ENCODE assay signal across 8 mouse cellular contexts in genomic region chr4:155694111-155694481, GRCm38 (mm10). TPM values are rescaled to one million over a fixed set of nuclear protein-coding genes. Genes with fewer than 3 reads are reported as not detected.
DNase-seq lines count a peak whose midpoint lies in the region; ATAC-seq lines count a peak whose summit lies in the region.

Gene Fndc10 (plus strand): TSS chr4:155694342.

- peaks cover 25% of the 10 kb centered on the region for H3K4me1 ChIP-seq in hindbrain, embryonic 16.5 days (ENCODE audit: control insufficient read depth, insufficient read depth, low read depth, low read length)

- peak within 1 kb of the TSS; percentile 96 for H3K27ac ChIP-seq in hindbrain, embryonic 16.5 days (ENCODE audit: low read depth, low read length)
- no peak within 1 kb of the TSS for H3K27ac ChIP-seq in macrophage

- H3K79me2 ChIP-seq in macrophage (ENCODE audit: inconsistent target) = no peaks in the 10 kb centered on the region

- DNase-seq in ZHBTc4 (ENCODE audit: low read depth, low spot score) = peak; percentile 85
- peak; percentile 92 to 95 for DNase-seq in cerebellum, postnatal 25 days
- DNase-seq in gastrocnemius, adult 18-20 months (ENCODE audit: low spot score) = peak; percentile 43
- DNase-seq in left cerebral cortex, postnatal 10 days (ENCODE audit: extremely low spot score in 1 of 2, low spot score in 2 of 2) = peak in 1 of 2 experiments; percentile 89
- peak; percentile 77 for DNase-seq in right cerebral cortex, postnatal 4 days
- no peak for DNase-seq in adipocyte (ENCODE audit: low spot score)

- H3K9me3 ChIP-seq in hindbrain, embryonic 16.5 days (ENCODE audit: control insufficient read depth, low read length) = no peaks in the 10 kb centered on the region

- WGBS in hindbrain, embryonic 16.5 days = under 1% methylated on average over 41 of the region's 47 CpGs
- 3% methylated on average over 21 of the region's 47 CpGs for WGBS in macrophage (ENCODE audit: missing documents)

- ATAC-seq in hindbrain, embryonic 16.5 days = peak; percentile 89

- peak within 1 kb of the TSS; percentile 78 for H3K4me3 ChIP-seq in hindbrain, embryonic 16.5 days (ENCODE audit: low read length)
- H3K4me3 ChIP-seq in macrophage (ENCODE audit: inconsistent target) = peak within 1 kb of the TSS; percentile 16; the same call in 1 of the 2 replicates

- no peaks in the 10 kb centered on the region for H3K27me3 ChIP-seq in hindbrain, embryonic 16.5 days (replicated peaks; ENCODE audit: control insufficient read depth, insufficient read depth, low read length)

- peak within 1 kb of the TSS; percentile 95 for H3K9ac ChIP-seq in hindbrain, embryonic 16.5 days (ENCODE audit: low read depth, low read length)

- H3K4me2 ChIP-seq in hindbrain, embryonic 16.5 days (ENCODE audit: low read length) = peak within 1 kb of the TSS; percentile 84

- no peaks in the 10 kb centered on the region for H3K36me3 ChIP-seq in hindbrain, embryonic 16.5 days (ENCODE audit: control insufficient read depth, insufficient read depth, low read length)
- no peaks in the 10 kb centered on the region for H3K36me3 ChIP-seq in macrophage (ENCODE audit: inconsistent target)

- intact Hi-C loops in left cerebral cortex, postnatal 10 days (cut with DNase I) = no loop called here

RNA-seq across cellular contexts. Expression of gene Fndc10, which starts in this region (rescaled TPM):
- 1 to 10 TPM in 1 of 2 experiments, under 1 TPM in 1; 0.89 to 1.4 TPM for total RNA-seq in gastrocnemius, adult 18-20 months (2021)
- polyA plus RNA-seq in hindbrain, embryonic 16.5 days (2015; fragmentation: Nextera tagmentation; extraction: Ambion mirVana) = 14.2 and 15.5 TPM in 2 replicates
- total RNA-seq in left cerebral cortex, postnatal 10 days (2021) = 10 to 100 TPM; 20.2 to 22.2 TPM
- 1 to 10 TPM in 3 of 26 experiments, under 1 TPM in 5, not detected in 18; 0.25 to 2.6 (median 0.71) TPM for total RNA-seq in macrophage (2018; cell fraction: chromatin; rRNA removed)
- 1 to 10 TPM in 13 of 26 experiments, under 1 TPM in 13; 0.15 to 2.9 (median 0.80) TPM for total RNA-seq in macrophage (2018; cell fraction: cytosol; rRNA removed)
- total RNA-seq in macrophage (2018; cell fraction: nucleus; rRNA removed) = 1 to 10 TPM in 4 of 26 experiments, under 1 TPM in 12, not detected in 10; 0.20 to 5.8 (median 0.64) TPM
- 1.1 to 1.9 TPM (median 1.4 TPM) in 3 replicates for polyA plus RNA-seq in macrophage (2018)

Comparison
In these comparisons a context has a peak if more than half of its experiments do, and no peak if none do; other contexts are left out.
1. RNA of gene Fndc10 (total RNA-seq): 20.2 to 22.2 TPM in left cerebral cortex, postnatal 10 days; 0.89 to 1.4 TPM in gastrocnemius, adult 18-20 months; every median in the first group is over 4 times any median in the second.